Mouse (Mus musculus) R1 (cell line): ENCODE results near the gene Zfp472.

Source experiments
- DNase-seq: peaks from one replicate; pipeline ENCODE4 v3.0.0-alpha.2; 2018; ENCODE audit warnings: low read depth, low spot score

Zfp472 gene

GRCm38 (mm10) chr17:32965623-32966290 is at the start of gene Zfp472:
Gene Zfp472, plus strand, starts transcription at chr17:32965814.
- DNase-seq, result peak; percentile 97

DNA sequence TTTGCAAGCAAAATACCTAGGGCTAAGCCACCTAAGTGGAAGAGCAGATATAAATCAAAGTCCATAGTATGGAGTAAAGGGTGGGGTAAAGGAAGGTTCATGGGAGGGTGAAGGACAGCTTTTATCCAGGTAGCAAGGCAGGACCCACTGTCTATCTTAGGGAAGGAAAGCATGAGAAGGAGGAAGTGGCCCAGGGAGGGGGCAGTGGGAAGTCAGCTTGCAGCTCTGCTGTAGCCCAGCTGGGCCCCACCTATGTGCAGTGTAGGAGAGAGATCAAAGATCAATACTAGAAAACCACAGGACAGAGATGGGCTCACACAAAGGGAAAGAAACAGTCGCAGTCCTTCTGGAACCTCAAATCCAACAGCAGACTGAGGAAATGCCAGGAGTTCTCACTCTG is 49.5 kb upstream of the Zfp472 start:
- DNase-seq, result no peak

DNA sequence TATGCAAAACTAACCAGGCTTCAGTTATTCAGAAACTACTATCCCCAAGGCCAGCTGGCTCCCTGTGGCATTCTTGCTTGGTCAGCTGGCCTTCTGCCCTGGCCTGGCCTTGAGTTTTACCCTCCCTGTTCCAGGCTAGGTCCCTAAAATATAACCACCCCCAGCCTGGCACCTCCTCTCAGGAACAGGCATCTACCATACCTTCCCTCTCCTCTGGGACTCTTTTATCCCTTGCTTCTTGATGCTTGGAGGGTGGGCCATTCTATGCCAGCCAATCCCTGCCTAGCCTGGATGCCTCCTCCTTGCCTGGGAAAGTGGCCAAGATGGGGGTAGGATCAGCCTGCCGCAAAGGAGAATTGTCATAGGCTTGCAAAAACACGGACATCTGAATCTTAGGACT is 48.5 kb upstream of the Zfp472 start, which contains the start of gene Cyp4f14:
Gene Cyp4f14, minus strand, starts transcription at position 212 of the 400 bp plus-strand sequence.
- DNase-seq, result no peak

- no peak for DNase-seq
Measured at GRCm38 (mm10) chr17:32919123-32919522, 46.5 kb upstream of the Zfp472 start.

DNA sequence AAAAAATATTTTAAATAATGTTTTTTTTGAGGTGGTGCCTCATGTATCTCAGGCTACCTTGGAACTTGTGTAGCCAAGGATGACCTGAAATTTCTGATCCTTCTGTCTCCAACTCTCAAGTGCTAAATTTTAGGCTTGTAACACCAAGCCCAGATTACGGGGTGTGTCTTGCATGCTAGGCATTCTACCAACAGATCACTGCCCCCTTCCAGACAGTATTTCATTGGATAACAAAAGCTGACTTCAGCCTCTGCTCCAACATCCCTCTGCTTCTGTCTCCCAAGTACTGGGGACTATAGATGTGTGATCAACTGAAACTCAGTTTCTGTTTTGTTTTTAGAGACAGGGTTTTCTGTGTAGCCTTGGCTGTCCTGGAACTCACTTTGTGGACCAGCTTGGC is 41.9 kb upstream of the Zfp472 start:
- peak; percentile 57 for DNase-seq

GRCm38 (mm10) chr17:32924658-32925312 is 40.8 kb upstream of the Zfp472 start:
- DNase-seq, result peak; percentile 87

DNA sequence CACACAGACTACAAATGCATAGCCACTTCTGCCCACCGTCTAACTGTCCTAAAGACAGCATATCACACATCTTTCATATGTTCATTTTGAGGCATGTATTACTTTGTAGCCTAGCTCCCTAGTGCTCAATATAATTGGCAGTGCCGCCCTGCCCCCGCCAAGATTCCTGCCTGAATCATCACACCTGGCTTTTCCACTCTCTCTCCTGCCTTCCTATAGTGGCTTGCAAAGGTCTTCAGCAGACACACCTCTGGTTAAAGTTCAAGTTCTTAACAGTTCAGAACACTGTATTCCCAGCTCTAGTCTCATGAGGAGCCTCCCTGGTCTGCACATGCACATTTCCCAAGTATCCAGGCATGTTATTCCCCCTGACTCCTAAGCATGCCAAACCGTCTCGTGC is 37.8 kb upstream of the Zfp472 start:
- DNase-seq, result no peak

GRCm38 (mm10) chr17:32939831-32940230 is 25.8 kb upstream of the Zfp472 start:
- no peak for DNase-seq

- no peak for DNase-seq
Measured at GRCm38 (mm10) chr17:32943661-32944060, 22.0 kb upstream of the Zfp472 start.

DNA sequence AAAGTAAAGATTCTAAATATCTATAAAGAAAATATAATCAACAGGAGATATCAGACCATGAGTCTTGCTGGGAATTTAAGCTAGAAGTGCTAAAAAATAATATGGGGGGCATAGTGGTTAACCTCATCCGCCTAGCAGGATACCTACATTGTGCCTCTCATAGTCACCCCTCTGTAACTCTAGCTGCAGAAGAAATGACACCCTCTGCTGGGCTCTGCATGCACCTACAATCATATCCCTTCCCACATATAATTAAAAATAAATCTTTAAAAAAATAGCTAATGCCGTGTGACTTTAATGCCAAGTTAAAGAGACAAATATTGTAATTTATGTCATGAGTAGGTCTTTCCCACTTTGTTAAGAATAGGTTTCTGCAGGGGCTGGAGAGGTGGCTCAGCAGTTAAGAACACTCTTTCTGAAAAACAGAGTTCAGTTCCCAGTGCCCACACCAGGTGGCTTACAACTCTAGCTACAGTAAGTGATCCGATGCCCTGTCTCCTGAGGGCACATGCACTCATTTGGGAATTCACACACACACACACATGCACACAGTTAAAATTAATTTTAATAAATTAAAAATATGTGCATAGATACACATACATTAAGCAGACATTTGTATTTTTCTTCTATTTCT is 21.1 kb upstream of the Zfp472 start:
- DNase-seq, result peak; percentile 33

DNA sequence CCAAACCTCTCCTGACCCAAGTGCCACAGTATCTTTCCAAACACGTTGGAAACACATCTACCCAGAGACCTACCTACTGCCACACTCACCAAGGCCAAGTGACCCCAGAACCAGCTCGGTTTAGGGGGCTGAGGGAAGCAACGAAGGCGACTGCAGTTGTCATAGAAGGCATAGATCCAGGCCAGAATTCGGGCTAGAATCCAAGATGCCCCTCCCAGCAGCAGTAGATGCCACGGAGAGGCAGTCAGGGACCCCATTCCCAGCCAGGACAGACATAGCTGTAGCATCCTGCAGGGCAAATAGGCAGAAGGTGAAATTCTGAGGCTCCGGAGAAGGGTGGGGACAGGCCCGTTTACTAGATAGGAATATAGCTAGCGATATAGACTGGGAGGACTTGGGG is 18.9 kb upstream of the Zfp472 start:
- no peak for DNase-seq

GRCm38 (mm10) chr17:32947215-32947914 is 18.2 kb upstream of the Zfp472 start, which contains the start of gene Cyp4f13:
Gene Cyp4f13, minus strand, starts transcription at chr17:32947402.
- peak; percentile 99 for DNase-seq

GRCm38 (mm10) chr17:32950136-32950535 is 15.5 kb upstream of the Zfp472 start:
- DNase-seq, result peak; percentile 87

- peak; percentile 15 for DNase-seq
Measured at GRCm38 (mm10) chr17:32951006-32951405, 14.6 kb upstream of the Zfp472 start.

DNA sequence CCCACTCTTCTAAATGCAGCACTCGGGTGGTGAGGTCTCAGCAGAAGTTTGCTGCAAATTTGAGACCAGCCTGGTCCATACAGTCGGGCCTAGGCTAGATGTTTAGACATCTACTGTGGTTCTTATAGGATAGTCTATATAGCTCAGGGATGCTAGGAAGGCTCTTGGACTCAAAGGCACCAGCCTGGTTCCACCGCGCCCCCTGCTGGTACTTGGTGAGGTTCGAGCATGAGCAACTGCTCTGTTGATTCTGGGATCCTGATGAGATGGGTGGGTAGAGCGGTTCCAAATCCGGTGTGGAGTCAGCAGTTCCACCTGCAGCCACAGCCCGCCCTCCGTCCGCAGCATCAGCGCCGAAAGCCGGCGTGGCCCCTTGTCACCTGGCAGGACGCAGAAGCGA is 14.2 kb upstream of the Zfp472 start:
- peak; percentile 95 for DNase-seq

- DNase-seq, result no peak
Measured at GRCm38 (mm10) chr17:32965253-32965622, 376 bp upstream of the Zfp472 start.

DNA sequence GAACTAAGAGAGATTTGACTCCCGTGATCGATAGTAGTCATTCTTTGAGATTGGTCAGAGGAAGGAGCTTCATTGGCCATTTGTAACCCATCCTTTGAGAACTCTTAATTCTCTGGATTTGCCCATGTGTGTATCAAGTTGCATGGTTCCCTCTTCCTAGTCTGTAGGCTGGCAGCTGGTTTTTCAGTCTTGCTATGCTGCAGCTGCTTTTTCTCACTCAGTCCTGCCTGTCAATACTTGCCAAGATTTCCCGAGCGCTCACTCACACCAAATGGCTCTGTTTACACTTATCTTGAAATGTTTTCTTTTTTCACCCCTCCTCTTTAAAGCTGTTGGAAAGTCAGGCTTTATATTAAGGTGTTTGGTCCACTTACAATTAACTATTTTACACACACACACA is 15.7 kb downstream of the Zfp472 start:
- DNase-seq, result no peak

DNA sequence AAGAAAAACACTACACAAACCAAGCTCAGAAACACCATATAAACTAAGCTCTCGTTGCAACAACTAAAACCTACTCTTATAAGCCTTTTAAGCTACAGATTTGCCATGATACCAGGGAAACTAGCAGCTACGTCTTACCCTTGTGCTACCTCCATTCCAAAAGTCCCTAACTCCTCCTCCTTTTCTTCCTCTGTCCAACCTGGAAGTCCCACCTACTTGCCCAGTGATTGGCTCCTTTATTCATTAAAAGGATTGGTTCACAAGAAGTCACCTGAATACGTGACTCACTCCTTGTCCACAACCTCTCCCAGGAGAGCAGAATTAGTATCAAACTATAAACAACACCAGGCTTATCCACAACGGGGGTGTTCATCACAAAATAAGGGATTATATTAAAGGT is 20.7 kb downstream of the Zfp472 start:
- peak; percentile 70 for DNase-seq

DNA sequence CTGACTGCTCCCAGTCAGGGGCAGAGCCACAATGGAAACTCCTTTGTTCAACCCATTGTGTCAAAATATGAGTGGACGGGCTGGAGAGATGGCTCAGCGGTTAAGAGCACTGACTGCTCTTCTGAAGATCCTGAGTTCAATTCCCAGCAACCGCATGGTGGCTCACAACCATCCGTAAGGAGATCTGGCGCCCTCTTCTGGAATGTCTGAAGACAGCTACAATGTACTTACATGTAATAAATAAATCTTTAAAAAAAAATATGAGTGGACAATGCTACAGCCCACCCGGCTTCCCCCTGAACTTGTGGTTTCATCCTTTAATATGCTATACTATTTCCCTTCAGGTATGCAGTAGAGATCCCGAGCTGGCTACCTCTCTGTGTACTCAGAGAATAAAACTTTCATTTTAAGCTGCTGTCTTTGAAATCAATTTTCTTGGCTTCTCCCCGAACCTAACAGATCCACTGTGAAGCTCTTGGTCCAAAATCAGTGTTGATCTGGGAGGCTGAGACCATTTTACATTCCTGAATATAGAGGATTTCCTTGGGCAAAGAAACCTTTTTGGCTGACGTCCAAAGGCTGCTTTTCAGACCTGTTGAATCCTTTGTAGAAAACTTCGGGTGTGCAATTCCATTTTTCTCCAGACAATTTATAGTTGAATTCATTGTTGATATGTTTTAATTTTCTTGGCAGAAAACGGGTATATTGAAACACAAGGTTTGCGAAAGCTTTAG is 26.5 kb downstream of the Zfp472 start:
- DNase-seq, result peak; percentile 86

GRCm38 (mm10) chr17:32992699-32993474 is 27.3 kb downstream of the Zfp472 start, which contains the start of gene Zfp952:
Gene Zfp952, plus strand, starts transcription at chr17:32993129.
- peak; percentile 94 for DNase-seq

DNA sequence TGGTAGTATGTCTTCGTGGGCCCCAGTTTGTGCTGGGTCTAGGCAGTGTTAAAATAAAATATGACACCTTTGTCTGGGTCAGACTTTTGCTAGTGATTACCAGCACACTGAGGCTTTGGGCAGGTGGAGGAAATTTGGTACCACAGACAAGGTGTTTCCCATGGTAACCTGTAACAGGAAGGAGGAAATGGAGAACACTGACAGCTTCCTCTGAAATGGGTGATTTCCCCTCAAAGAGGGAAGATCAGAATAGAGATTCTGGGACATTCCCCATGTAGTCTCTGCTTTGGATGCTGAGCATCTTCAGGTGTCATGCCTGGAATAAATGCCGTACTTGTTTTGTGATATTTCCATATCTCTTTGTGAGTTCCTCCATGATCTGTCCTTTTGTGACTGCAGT is 32.9 kb downstream of the Zfp472 start:
- no peak for DNase-seq
